Mouse (Mus musculus): Measurements from ENCODE around the gene Glrx.
"Not testable (repeated sequence)": the region's sequence is repeated elsewhere in the genome, so short reads cannot be mapped to it uniquely, and the experiment has no call there.

Glrx gene

GRCm38 (mm10) chr13:75839719-75840481, at the start of gene Glrx:
Glrx (plus strand) TSS chr13:75839868.
- peak; percentile 54 for DNase-seq (ENCODE audit: low spot score)

GRCm38 (mm10) chr13:75790550-75791205, 49.0 kb upstream of the Glrx start:
- no peak for DNase-seq (ENCODE audit: low spot score)

DNA sequence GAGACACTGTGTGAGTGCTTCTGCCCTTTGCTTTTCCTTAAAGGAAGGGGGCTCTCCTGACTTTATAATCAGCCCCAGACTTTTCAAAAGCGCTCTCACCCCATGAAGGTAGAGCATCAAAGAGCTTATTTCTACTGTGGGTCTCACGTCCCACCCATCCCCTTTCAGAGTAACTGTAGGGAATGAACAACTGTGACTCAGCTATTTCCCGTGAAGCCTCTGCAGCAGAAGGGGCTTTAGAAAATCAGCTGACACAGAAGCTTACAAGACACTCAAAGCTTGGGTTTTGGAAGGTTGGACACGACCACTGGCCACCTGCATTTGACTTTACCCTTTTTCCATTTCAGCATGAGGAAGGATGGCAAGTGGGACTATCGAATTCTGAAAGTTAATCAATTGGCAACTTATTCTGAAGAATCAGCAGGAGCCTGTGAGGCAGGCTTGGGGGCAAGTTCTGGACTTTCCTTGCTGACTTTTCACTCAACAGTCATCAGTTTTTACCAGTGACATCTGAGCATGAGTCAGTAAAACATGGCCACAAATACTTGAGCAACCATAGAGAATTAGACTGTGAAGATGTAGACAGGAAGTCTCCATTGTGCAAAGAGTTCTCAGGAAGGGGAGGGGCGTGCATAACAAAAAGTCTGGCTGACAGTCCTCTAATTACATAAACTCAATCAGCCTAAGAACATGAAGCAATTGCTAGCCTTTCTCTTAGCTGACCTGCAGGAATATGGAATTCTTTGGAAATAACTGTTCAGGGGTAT, 45.6 kb upstream of the Glrx start:
- DNase-seq (ENCODE audit: low spot score) = no peak

GRCm38 (mm10) chr13:75797369-75798141, 42.1 kb upstream of the Glrx start:
- DNase-seq (ENCODE audit: low spot score) = peak; percentile 94

- no peak for DNase-seq (ENCODE audit: low spot score)
Measured at GRCm38 (mm10) chr13:75798413-75799302, 41.0 kb upstream of the Glrx start.

DNA sequence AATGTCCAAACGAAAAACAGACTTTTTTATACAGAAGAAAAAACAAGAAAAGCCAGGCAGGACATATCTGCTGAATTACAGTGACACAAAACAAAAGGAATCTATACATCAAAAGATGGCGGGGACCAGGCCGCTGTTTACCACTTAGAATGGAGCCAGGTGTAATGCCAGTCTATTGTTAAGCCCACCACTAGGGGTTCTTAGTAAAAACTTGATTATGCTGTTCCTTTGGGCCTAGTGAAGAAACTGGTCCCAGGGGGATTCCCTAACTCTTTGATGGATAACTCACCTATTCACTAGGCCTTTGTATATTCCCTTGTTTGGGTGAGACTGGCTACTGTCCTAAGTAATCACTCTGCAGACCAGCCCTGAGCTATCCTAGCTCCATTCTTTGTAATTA, 40.2 kb upstream of the Glrx start:
- no peak for DNase-seq (ENCODE audit: low spot score)

GRCm38 (mm10) chr13:75807969-75808368, 31.7 kb upstream of the Glrx start:
- DNase-seq (ENCODE audit: low spot score) = no peak

GRCm38 (mm10) chr13:75809957-75810356, 29.7 kb upstream of the Glrx start:
- no peak for DNase-seq (ENCODE audit: low spot score)

GRCm38 (mm10) chr13:75817183-75817582, 22.5 kb upstream of the Glrx start:
- DNase-seq (ENCODE audit: low spot score) = no peak

DNA sequence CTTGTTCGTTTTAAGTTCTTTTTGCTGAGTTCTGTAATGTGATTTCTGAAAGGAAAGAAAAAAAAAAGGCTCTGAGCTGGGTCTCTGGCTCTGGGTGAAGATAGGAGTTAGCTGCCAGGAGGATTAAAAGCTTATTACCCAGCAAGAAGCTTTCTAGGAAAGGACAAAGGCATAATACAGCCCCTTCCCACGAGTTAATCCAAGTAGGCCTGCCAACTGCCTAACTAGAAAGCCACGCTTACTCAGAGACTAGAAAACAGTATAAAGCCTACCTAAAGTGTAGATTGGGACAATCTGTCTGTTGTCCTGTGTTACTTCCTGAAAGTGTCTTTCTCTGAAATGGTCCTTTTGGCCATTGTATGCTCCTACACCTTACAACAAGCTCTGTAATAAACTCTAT, 21.2 kb upstream of the Glrx start:
- DNase-seq (ENCODE audit: low spot score) = no peak

DNA sequence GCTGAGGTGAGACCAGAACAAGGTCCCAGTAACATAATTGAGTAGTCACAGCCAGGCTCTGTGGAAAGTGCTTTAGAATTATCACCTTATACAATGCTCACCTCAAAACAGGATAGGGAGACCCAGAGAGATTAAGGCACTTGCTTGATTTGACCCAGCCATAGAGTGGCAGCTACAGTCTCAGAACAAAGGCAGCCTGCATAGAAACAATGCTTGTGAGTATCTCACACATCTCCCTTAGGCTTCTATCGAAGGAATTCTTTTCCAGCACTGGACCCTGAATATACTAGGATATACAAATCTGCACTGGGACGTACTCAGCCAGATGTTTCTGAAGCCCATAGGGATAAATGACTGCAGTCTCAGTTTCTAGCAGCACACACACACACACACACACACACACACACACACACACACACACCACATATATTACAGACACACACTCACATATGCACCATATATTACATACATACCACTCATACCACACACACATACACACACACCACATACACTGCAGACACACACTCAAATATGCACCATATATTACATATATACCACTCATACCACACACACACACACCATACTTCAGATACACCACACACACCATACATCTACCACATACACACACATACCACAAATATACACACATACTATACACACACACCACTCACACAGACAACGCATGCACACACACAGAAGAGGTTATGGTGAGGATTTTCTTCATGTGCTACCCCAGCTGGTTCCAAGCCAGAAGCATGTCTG, 20.5 kb upstream of the Glrx start:
- DNase-seq (ENCODE audit: low spot score) = no peak

- no peak for DNase-seq (ENCODE audit: low spot score)
Measured at GRCm38 (mm10) chr13:75819898-75820297, 19.8 kb upstream of the Glrx start.

DNA sequence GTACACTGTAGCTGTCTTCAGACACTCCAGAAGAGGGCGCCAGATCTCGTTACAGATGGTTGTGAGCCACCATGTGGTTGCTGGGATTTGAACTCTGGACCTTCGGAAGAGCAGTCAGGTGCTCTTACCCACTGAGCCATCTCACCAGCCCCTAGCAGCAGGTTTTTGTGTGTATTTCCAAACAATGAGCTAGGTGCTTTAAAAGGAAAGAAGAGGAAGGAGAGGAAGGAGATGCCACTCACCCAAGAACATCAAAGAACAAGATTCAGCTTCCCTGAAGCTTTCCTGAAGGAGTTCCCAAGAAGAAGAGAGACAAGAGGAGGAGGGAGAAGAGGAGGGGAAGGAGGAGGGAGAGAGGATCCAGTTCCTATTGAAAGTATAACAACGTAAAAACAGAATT, 17.3 kb upstream of the Glrx start:
- not testable (repeated sequence) for DNase-seq (ENCODE audit: low spot score)

DNA sequence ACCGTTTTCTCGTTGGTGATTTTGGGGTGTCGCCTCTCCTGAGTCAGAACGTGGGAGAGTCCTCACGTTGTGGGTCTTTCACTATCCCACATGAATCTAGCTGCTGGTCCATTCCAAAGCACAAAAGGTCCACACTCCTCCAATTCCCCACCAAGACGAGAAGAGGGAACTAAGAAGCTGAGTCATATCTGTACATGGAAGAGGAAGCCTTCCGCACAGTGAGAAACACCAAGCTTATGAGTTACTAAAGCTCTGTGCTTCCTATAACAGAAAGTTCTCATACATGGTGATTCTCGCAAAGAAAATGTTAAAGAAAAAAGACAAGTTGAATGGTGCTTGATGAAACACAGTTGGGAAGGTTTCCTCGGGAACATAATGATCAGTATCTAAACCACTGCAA, 16.5 kb upstream of the Glrx start:
- no peak for DNase-seq (ENCODE audit: low spot score)

GRCm38 (mm10) chr13:75824611-75825319, 14.9 kb upstream of the Glrx start:
- DNase-seq (ENCODE audit: low spot score) = no peak

DNA sequence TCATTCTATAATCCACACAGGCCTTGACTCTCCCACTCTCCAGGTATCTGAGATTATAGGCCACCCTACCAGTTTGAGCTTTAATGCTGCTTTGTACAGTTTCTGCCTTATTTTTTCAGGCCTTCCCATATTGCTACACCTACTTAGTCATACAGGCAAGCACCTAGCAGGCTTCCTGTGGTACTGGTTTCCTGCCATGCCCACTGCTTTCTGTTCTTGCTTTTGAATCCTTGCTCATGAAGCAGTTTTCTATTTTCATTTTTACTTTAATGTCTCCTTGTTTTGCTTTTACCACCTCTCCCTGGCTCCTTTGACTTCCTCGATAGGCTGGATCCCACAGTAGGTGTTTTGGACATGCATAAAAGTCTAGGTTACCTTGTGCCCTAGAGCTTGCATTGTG, 14.3 kb upstream of the Glrx start:
- no peak for DNase-seq (ENCODE audit: low spot score)

- DNase-seq (ENCODE audit: low spot score) = no peak
Measured at GRCm38 (mm10) chr13:75830708-75831107, 9.0 kb upstream of the Glrx start.

- no peak for DNase-seq (ENCODE audit: low spot score)
Measured at GRCm38 (mm10) chr13:75831710-75832109, 8.0 kb upstream of the Glrx start.

DNA sequence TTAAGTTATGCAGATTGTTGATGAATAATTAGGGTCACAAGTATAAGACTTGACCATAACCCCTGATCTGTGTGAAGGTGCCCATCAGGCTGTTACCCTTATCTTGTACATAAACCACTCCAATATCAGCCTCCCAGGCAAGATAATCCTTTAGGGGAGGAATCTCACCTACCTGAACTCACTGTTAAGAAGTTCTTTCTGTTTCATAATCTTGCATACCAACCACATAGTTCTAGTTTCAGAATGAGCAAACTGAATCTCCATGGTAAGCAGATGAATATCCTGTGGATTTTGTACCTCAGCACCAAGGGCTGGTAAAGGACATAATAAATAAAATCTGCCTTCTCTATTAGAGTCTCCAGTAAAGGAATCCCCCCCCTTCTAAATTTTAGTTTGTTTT, 7.0 kb upstream of the Glrx start:
- no peak for DNase-seq (ENCODE audit: low spot score)

- DNase-seq (ENCODE audit: low spot score) = no peak
Measured at GRCm38 (mm10) chr13:75833499-75833898, 6.2 kb upstream of the Glrx start.

All from ovary, postnatal 14 days (tissue).